In the genomic region with DNA sequence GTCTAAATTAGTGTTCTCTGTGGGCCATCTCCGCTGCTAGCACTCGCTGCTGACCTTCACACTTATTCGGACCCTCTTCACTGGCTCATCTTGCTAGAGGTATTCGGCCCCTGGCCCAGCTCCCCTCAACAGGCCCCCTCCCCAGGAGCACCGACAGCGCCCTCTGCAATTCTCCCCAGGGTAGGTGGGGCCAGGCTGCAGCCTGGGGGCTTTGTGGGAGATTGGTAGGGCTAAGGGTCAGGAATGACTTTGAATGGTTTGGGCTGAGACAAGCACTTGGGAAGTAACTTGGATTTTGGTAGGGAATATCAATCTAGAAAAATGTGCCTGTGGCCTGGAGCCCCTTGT, we compare ENCODE assay signal across 9 mouse cellular contexts. TPM values are rescaled to one million over a fixed set of nuclear protein-coding genes. Genes with fewer than 3 reads are reported as not detected.
DNase-seq lines count a peak whose midpoint lies in the region; ATAC-seq lines count a peak whose summit lies in the region.
"Had no signal": no experiment of that assay in that cellular context is flagged by ENCODE, and none has a peak within 500 bp of the region (broad histone marks: within the 10 kb centered on the region; RNA-seq: fewer than 3 reads in every experiment).

No protein-coding gene starts in this region.

- no peak overlapping the region for H3K27ac ChIP-seq in kidney, embryonic 14.5 days (ENCODE audit: low read depth, low read length)
- H3K27ac ChIP-seq in brown adipose tissue, adult 24 weeks (replicated peaks; ENCODE audit: low read depth, low read length), result no peak overlapping the region
- H3K27ac ChIP-seq in hindbrain, embryonic 10.5 days, result peak overlapping the region; percentile 86
- no peak overlapping the region for H3K27ac ChIP-seq in midbrain, embryonic 11.5 days (ENCODE audit: low read depth, low read length)

- no peak for DNase-seq in kidney, postnatal 10 days
- no peak for DNase-seq in hindbrain, embryonic 10.5 days (ENCODE audit: low spot score)
- DNase-seq in midbrain, embryonic 11.5 days (ENCODE audit: low spot score, missing footprints), result no peak
- no peak for DNase-seq in cerebellum, adult 18-20 months
- no peak for DNase-seq in urinary bladder, postnatal 36 days (ENCODE audit: low spot score in 2 of 2)
- no peak for DNase-seq in gastrocnemius, adult 8-10 months (ENCODE audit: low spot score in 2 of 2)

- H3K36me3 ChIP-seq in kidney, embryonic 14.5 days (ENCODE audit: control insufficient read depth, insufficient read depth, low read length), result no peaks in the 10 kb centered on the region
- H3K36me3 ChIP-seq in hindbrain, embryonic 10.5 days, result no peaks in the 10 kb centered on the region
- H3K36me3 ChIP-seq in midbrain, embryonic 11.5 days (ENCODE audit: control insufficient read depth, insufficient read depth, low read length), result no peaks in the 10 kb centered on the region

- peak; percentile 82 for ATAC-seq in kidney, embryonic 14.5 days (ENCODE audit: low FRiP score, low TSS enrichment)
- ATAC-seq in midbrain, embryonic 11.5 days (ENCODE audit: low FRiP score), result peak; percentile 82
- ATAC-seq: Patski had no signal

- peak overlapping the region; percentile 55 for H3K4me2 ChIP-seq in kidney, embryonic 14.5 days (replicated peaks; ENCODE audit: low read depth, low read length)
- H3K4me2 ChIP-seq in midbrain, embryonic 11.5 days, result peak overlapping the region; percentile 51

- peak overlapping the region; percentile 61 for H3K9ac ChIP-seq in kidney, embryonic 14.5 days (ENCODE audit: low read depth, low read length)
- peak overlapping the region; percentile 63 for H3K9ac ChIP-seq in midbrain, embryonic 11.5 days (ENCODE audit: low read length)

- peak overlapping the region; percentile 49 for H3K4me3 ChIP-seq in kidney, embryonic 14.5 days (ENCODE audit: low read length)
- peak overlapping the region; percentile 68 for H3K4me3 ChIP-seq in brown adipose tissue, adult 24 weeks (ENCODE audit: insufficient read depth, low read depth, low read length)
- H3K4me3 ChIP-seq in hindbrain, embryonic 10.5 days, result peak overlapping the region; percentile 58
- H3K4me3 ChIP-seq in midbrain, embryonic 11.5 days (ENCODE audit: low read depth, low read length), result peak overlapping the region; percentile 47

- WGBS in kidney, embryonic 14.5 days, result 25% methylated on average over 6 of the region's 6 CpGs
- 20% methylated on average over 6 of the region's 6 CpGs for WGBS in hindbrain, embryonic 10.5 days
- 10% methylated on average over 6 of the region's 6 CpGs for whole genome bisulfite sequencing in midbrain, embryonic 11.5 days

- H3K9me3 ChIP-seq in kidney, embryonic 14.5 days (ENCODE audit: control insufficient read depth, low read length), result no peaks in the 10 kb centered on the region
- H3K9me3 ChIP-seq in hindbrain, embryonic 10.5 days, result no peaks in the 10 kb centered on the region
- H3K9me3 ChIP-seq in midbrain, embryonic 11.5 days (ENCODE audit: control insufficient read depth, low read length), result no peaks in the 10 kb centered on the region

- no peaks in the 10 kb centered on the region for H3K4me1 ChIP-seq in kidney, embryonic 14.5 days (ENCODE audit: control insufficient read depth, insufficient read depth, low read length)
- H3K4me1 ChIP-seq in brown adipose tissue, adult 24 weeks (ENCODE audit: control insufficient read depth, insufficient read depth, insufficient read length, low read length), result no peaks in the 10 kb centered on the region; the same call in 1 of the 2 replicates
- H3K4me1 ChIP-seq in hindbrain, embryonic 10.5 days (replicated peaks), result peaks cover 5% of the 10 kb centered on the region; the same call in 1 of the 2 replicates
- no peaks in the 10 kb centered on the region for H3K4me1 ChIP-seq in midbrain, embryonic 11.5 days (ENCODE audit: control insufficient read depth, insufficient read depth, low read length)

- H3K27me3 ChIP-seq in kidney, embryonic 14.5 days (ENCODE audit: control insufficient read depth, insufficient read depth, low read length), result peaks cover 5% of the 10 kb centered on the region; the same call in 1 of the 2 replicates
- peaks cover 33% of the 10 kb centered on the region for H3K27me3 ChIP-seq in hindbrain, embryonic 10.5 days (ENCODE audit: insufficient read depth, poor library complexity, severe bottlenecking)
- H3K27me3 ChIP-seq in midbrain, embryonic 11.5 days (ENCODE audit: control insufficient read depth, insufficient read depth, low read length), result peaks cover 7% of the 10 kb centered on the region

RNA-seq across cellular contexts. Expression of gene Scml2, which starts 46.0 kb away (rescaled TPM):
- 3.3 and 4.8 TPM in 2 replicates for polyA plus RNA-seq in kidney, embryonic 14.5 days (2014; fragmentation: Nextera tagmentation; extraction: Ambion mirVana)
- not detected in 2 replicates for polyA plus RNA-seq in brown adipose tissue, adult 24 weeks (2012; ENCODE audit: insufficient read depth, insufficient read length, missing spikeins)
- polyA plus RNA-seq in hindbrain, embryonic 10.5 days (2016; fragmentation: Nextera tagmentation; extraction: Ambion mirVana), result 2.0 and 2.6 TPM in 2 replicates
- polyA plus RNA-seq in midbrain, embryonic 11.5 days (2014; fragmentation: Nextera tagmentation; extraction: Ambion mirVana), result 3.8 and 3.9 TPM in 2 replicates
- under 1 TPM in 1 of 4 experiments, not detected in 3; 0.08 TPM for total RNA-seq in gastrocnemius, adult 8-10 months (2022)
- polyA plus RNA-seq: Patski had no signal
